In the genomic region with DNA sequence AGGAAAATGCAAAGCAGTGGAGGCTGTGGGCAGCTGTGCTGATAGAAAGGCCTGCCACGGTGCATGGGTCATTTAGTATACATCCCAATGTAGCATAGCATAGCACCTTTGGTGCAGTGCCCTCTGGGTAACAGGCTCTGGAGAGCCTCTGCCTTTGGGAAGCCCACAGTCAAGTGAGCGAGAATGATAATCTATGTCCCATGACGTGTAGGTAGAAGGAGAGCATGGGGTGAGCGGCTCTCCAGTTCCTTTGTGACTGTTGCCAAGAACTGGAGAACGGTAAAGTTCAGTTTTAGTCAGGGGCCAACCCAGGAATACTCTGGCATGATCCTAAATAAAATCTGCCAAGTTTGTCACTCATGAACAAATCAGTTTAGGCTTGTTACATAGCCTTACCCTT, we compare ENCODE assay signal across 17 mouse cellular contexts. TPM values are rescaled to one million over a fixed set of nuclear protein-coding genes. Genes with fewer than 3 reads are reported as not detected.
"Had no signal": no experiment of that assay in that cellular context is flagged by ENCODE, and none has a peak within 500 bp of the region (broad histone marks: within the 10 kb centered on the region; RNA-seq: fewer than 3 reads in every experiment).

No protein-coding gene starts in this region.

- DNase-seq: retina, postnatal 1 day; right cerebral cortex, adult 18-20 months; right cerebral cortex, postnatal 14 days; right cerebral cortex, postnatal 25 days; right cerebral cortex, postnatal 4 days; spleen, adult 18-20 months; thymus, adult 18-20 months; thymus, adult 2 months; thymus, postnatal 14 days; thymus, postnatal 25 days; thymus, postnatal 36 days; thymus, postnatal 4 days had no signal

- H3K27me3 ChIP-seq: neural tube, embryonic 13.5 days; neural tube, embryonic 15.5 days; stomach, embryonic 15.5 days had no signal

- H3K27ac ChIP-seq: neural tube, embryonic 13.5 days; neural tube, embryonic 15.5 days; stomach, embryonic 15.5 days; stomach, postnatal 0 days had no signal

- H3K4me1 ChIP-seq: stomach, embryonic 15.5 days had no signal

- H3K9me3 ChIP-seq: neural tube, embryonic 13.5 days; neural tube, embryonic 15.5 days; stomach, embryonic 15.5 days had no signal

- H3K4me3 ChIP-seq: neural tube, embryonic 13.5 days; neural tube, embryonic 15.5 days; stomach, embryonic 15.5 days had no signal

- H3K9ac ChIP-seq: neural tube, embryonic 13.5 days; neural tube, embryonic 15.5 days; stomach, embryonic 15.5 days had no signal

- H3K4me2 ChIP-seq: neural tube, embryonic 13.5 days; neural tube, embryonic 15.5 days; stomach, embryonic 15.5 days had no signal

RNA-seq across cellular contexts. Expression of gene Bbof1, which starts 37.2 kb away (rescaled TPM):
- polyA plus RNA-seq: small intestine, adult 2 months had no signal
